Mouse (Mus musculus) lung, adult 2 months (tissue): ENCODE measurements around the gene Olfr1076. TPM values are rescaled to one million over a fixed set of nuclear protein-coding genes. Genes with fewer than 3 reads are reported as not detected.
A peak's percentile ranks its signal among the peaks of the same experiment; 100 is the strongest.
"Not testable (repeated sequence)": the region's sequence is repeated elsewhere in the genome, so short reads cannot be mapped to it uniquely, and the experiment has no call there.

Experiments used
- DNase-seq: peaks from one replicate; pipeline ENCODE4 v3.0.0; 2022
- H3K4me1 ChIP-seq: fragments of 200-500 bp; 2 replicates; pipeline ENCODE4 v1.6.1; 2011; ENCODE audit warnings: low read length; ENCODE audit not compliant: control insufficient read depth, insufficient read depth
- H3K4me3 ChIP-seq: fragments of 200-500 bp; replicated peaks from 2 replicates; pipeline ENCODE3; 2011; ENCODE audit warnings: low read depth, mild to moderate bottlenecking, control low read depth, low read length; ENCODE audit errors: extremely low read depth
- CTCF ChIP-seq: fragments of 200-500 bp; IDR thresholded peaks from 2 replicates; pipeline ENCODE4 v1.5.1; 2011; ENCODE audit warnings: mild to moderate bottlenecking, low read length, control low read depth; ENCODE audit not compliant: insufficient read depth
- POLR2A ChIP-seq: fragments of 200-500 bp; IDR thresholded peaks from 2 replicates; pipeline ENCODE4 v1.6.1; 2011; ENCODE audit warnings: low read depth, mild to moderate bottlenecking, control low read depth, low read length, borderline replicate concordance; ENCODE audit errors: extremely low read depth
- WGBS: fragments of 180-500 bp; shearing (Covaris S2); methylation state at CpG from one replicate; pipeline ENCODE4 v1.1.7; 2018; 5-methylcytosine and 5-hydroxymethylcytosine counted together
- polyA plus RNA-seq: library from polyadenylated mRNA; depleted of rRNA; stranded (reverse); fragments of >200 nt; gene quantifications from 2 replicates; pipeline ENCODE4 v1.2.3, GENCODE M21; 2012; rRNA removed

Olfr1076 gene
- polyA plus RNA-seq, result not detected in 2 replicates

- no peak for DNase-seq
- no peak for TF ChIP-seq POLR2A
- no peak for TF ChIP-seq CTCF
- no peaks in the 10 kb centered on the region for H3K4me1 ChIP-seq
- 56% methylated on average over 1 of the region's 1 CpGs for WGBS
- no peak within 1 kb of the TSS for H3K4me3 ChIP-seq
Observed at GRCm38 (mm10) chr2:86508161-86508560, at the start of gene Olfr1076. Gene Olfr1076, plus strand, starts transcription at chr2:86508461.

GRCm38 (mm10) chr2:86460434-86460833 lies 47.8 kb upstream of the Olfr1076 start:
- no peak for TF ChIP-seq CTCF
- no peak for TF ChIP-seq POLR2A
- H3K4me3 ChIP-seq, result no peak overlapping the region
- 67% methylated on average over 1 of the region's 1 CpGs for WGBS
- DNase-seq, result no peak
- no peaks in the 10 kb centered on the region for H3K4me1 ChIP-seq

GRCm38 (mm10) chr2:86464442-86465109 lies 43.7 kb upstream of the Olfr1076 start:
- H3K4me1 ChIP-seq, result no peaks in the 10 kb centered on the region
- no peak for DNase-seq

GRCm38 (mm10) chr2:86487286-86487685 lies 21.0 kb upstream of the Olfr1076 start, which contains the start of gene Olfr228:
Gene Olfr228, minus strand, starts transcription at chr2:86487386.
- TF ChIP-seq POLR2A (no peak), CTCF (no peak)
- WGBS, result 24% methylated on average over 1 of the region's 1 CpGs
- DNase-seq, result no peak
- no peak within 1 kb of the TSS for H3K4me3 ChIP-seq
- no peaks in the 10 kb centered on the region for H3K4me1 ChIP-seq

More at GRCm38 (mm10) chr2:86464442-86465109, 43.7 kb upstream of the Olfr1076 start:
- 23% methylated on average over 10 of the region's 10 CpGs for WGBS
- TF ChIP-seq CTCF (peak; percentile 41), POLR2A (no peak)
- no peak overlapping the region for H3K4me3 ChIP-seq

- Histone ChIP-seq H3K4me1 (no peaks in the 10 kb centered on the region), H3K4me3 (no peak overlapping the region)
- WGBS, result 40% methylated on average over 1 of the region's 1 CpGs
- TF ChIP-seq CTCF (no peak), POLR2A (no peak)
- DNase-seq, result no peak
Observed at GRCm38 (mm10) chr2:86530991-86531390, 22.7 kb downstream of the Olfr1076 start.

- DNase-seq, result no peak
- H3K4me3 ChIP-seq, result no peak within 1 kb of the TSS
- TF ChIP-seq CTCF, result no peak
- no peak for TF ChIP-seq POLR2A
- 54% methylated on average over 1 of the region's 1 CpGs for WGBS
- no peaks in the 10 kb centered on the region for H3K4me1 ChIP-seq
Observed at GRCm38 (mm10) chr2:86542380-86542779, 34.1 kb downstream of the Olfr1076 start, which contains the start of gene Olfr1079. Gene Olfr1079, minus strand, starts transcription at chr2:86542480.

- not testable (repeated sequence) for H3K4me3 ChIP-seq, DNase-seq, H3K4me1 ChIP-seq
Observed at GRCm38 (mm10) chr2:86558135-86558534, 49.9 kb downstream of the Olfr1076 start, which contains the start of gene Olfr1080. Gene Olfr1080, minus strand, starts transcription at chr2:86558235.

Other genes with a start within 250 kb of the Olfr1076 start
- gene Olfr1051, start 229.4 kb upstream of the Olfr1076 start, polyA plus RNA-seq, result not detected in 2 replicates
- gene Olfr1052, start 216.0 kb upstream of the Olfr1076 start, polyA plus RNA-seq, result not detected in 2 replicates
- not detected in 2 replicates for gene Olfr1053, start 193.2 kb upstream of the Olfr1076 start, polyA plus RNA-seq
- not detected in 2 replicates for gene Olfr1054, start 173.0 kb upstream of the Olfr1076 start, polyA plus RNA-seq
- not detected in 2 replicates for gene Olfr1055, start 158.2 kb upstream of the Olfr1076 start, polyA plus RNA-seq
- gene Olfr1056, start 146.0 kb upstream of the Olfr1076 start, polyA plus RNA-seq, result not detected in 2 replicates
- not detected in 2 replicates for gene Olfr1057, start 130.1 kb upstream of the Olfr1076 start, polyA plus RNA-seq
- not detected in 2 replicates for gene Olfr1058, start 119.9 kb upstream of the Olfr1076 start, polyA plus RNA-seq
- not detected in 2 replicates for gene Olfr1061, start 94.4 kb upstream of the Olfr1076 start, polyA plus RNA-seq
- gene Olfr1062, start 81.7 kb upstream of the Olfr1076 start, polyA plus RNA-seq, result not detected in 2 replicates
- gene Olfr1065, start 57.9 kb upstream of the Olfr1076 start, polyA plus RNA-seq, result not detected in 2 replicates
- not detected in 2 replicates for gene Olfr1066, start 52.2 kb upstream of the Olfr1076 start, polyA plus RNA-seq
- gene Olfr228, start 21.1 kb upstream of the Olfr1076 start, polyA plus RNA-seq, result not detected in 2 replicates
- gene Olfr1079, start 34.0 kb downstream of the Olfr1076 start, polyA plus RNA-seq, result not detected in 2 replicates
- gene Olfr1080, start 49.8 kb downstream of the Olfr1076 start, polyA plus RNA-seq, result not detected in 2 replicates
- not detected in 2 replicates for gene Olfr1082, start 90.5 kb downstream of the Olfr1076 start, polyA plus RNA-seq
- gene Olfr1084, start 131.3 kb downstream of the Olfr1076 start, polyA plus RNA-seq, result not detected in 2 replicates
- not detected in 2 replicates for gene Olfr1085, start 153.6 kb downstream of the Olfr1076 start, polyA plus RNA-seq
- gene Olfr1086, start 171.6 kb downstream of the Olfr1076 start, polyA plus RNA-seq, result not detected in 2 replicates
- gene Olfr1087, start 189.9 kb downstream of the Olfr1076 start, polyA plus RNA-seq, result not detected in 2 replicates
- gene Olfr1089, start 225.2 kb downstream of the Olfr1076 start, polyA plus RNA-seq, result not detected in 2 replicates